Mouse (Mus musculus) hindbrain, embryonic 16.5 days (tissue): Measurements from ENCODE around the gene Smarcb1. TPM values are rescaled to one million over a fixed set of nuclear protein-coding genes. Genes with fewer than 3 reads are reported as not detected.

Experiments
- ATAC-seq: fragments of 200-750 bp; cut with Nextera tagmentation; 2 replicates; pipeline ENCODE4 v1.8.0; 2017; ENCODE audit warnings: moderate TSS enrichment, moderate library complexity
- H3K27ac ChIP-seq: fragments of 300-500 bp; sonication (generic); 2 replicates; pipeline ENCODE4 v1.5.1; 2014; ENCODE audit warnings: low read depth, mild to moderate bottlenecking, control low read depth, low read length, moderate library complexity
- H3K27me3 ChIP-seq: fragments of 300-500 bp; sonication (generic); replicated peaks from 2 replicates; pipeline ENCODE4 v1.6.1; 2014; ENCODE audit warnings: low read length; ENCODE audit not compliant: control insufficient read depth, insufficient read depth
- H3K36me3 ChIP-seq: fragments of 300-500 bp; sonication (generic); 2 replicates; pipeline ENCODE4 v1.6.1; 2014; ENCODE audit warnings: mild to moderate bottlenecking, low read length, moderate library complexity, mixed read lengths; ENCODE audit not compliant: control insufficient read depth, insufficient read depth
- H3K4me1 ChIP-seq: fragments of 300-500 bp; sonication (generic); 2 replicates; pipeline ENCODE4 v1.6.1; 2014; ENCODE audit warnings: low read depth, low read length; ENCODE audit not compliant: control insufficient read depth, insufficient read depth
- H3K4me2 ChIP-seq: fragments of 300-500 bp; sonication (generic); 2 replicates; pipeline ENCODE4 v1.6.1; 2014; ENCODE audit warnings: mild to moderate bottlenecking, low read length, control low read depth, moderate library complexity
- H3K4me3 ChIP-seq: fragments of 300-500 bp; sonication (generic); 2 replicates; pipeline ENCODE4 v1.5.1; 2014; ENCODE audit warnings: mild to moderate bottlenecking, low read length, control low read depth, moderate library complexity
- H3K9ac ChIP-seq: fragments of 300-500 bp; sonication (generic); 2 replicates; pipeline ENCODE4 v1.6.1; 2014; ENCODE audit warnings: low read depth, mild to moderate bottlenecking, control low read depth, low read length, moderate library complexity
- H3K9me3 ChIP-seq: fragments of 300-500 bp; sonication (generic); 2 replicates; pipeline ENCODE4 v1.6.1; 2014; ENCODE audit warnings: mild to moderate bottlenecking, low read length, moderate library complexity; ENCODE audit not compliant: control insufficient read depth
- WGBS: fragments of 180-500 bp; shearing (Covaris S2); extraction: QIAGEN DNeasy Blood & Tissue Kit; methylation state at CpG from one replicate; pipeline ENCODE4 v1.1.7; 2014; 5-methylcytosine and 5-hydroxymethylcytosine counted together
- polyA plus RNA-seq: library from polyadenylated mRNA; unstranded; fragments of >200 nt; fragmentation: Nextera tagmentation; extraction: Ambion mirVana; gene quantifications from 2 replicates; pipeline ENCODE4 v1.2.1, GENCODE M21; 2015

Gene Smarcb1
- polyA plus RNA-seq, 1 experiment from 2014 or later: 252 TPM

GRCm38 (mm10) chr10:75935680-75936541, 14.5 kb upstream of the Smarcb1 start, which contains the start of gene Mmp11:
Mmp11 (minus strand) TSS chr10:75936496.
- peak within 1 kb of the TSS; percentile 36 for H3K27ac ChIP-seq
- peak within 1 kb of the TSS; percentile 68 for H3K9ac ChIP-seq
- no peaks in the 10 kb centered on the region for H3K9me3 ChIP-seq
- no peaks in the 10 kb centered on the region for H3K36me3 ChIP-seq
- H3K4me1 ChIP-seq: peaks cover 24% of the 10 kb centered on the region
- peak within 1 kb of the TSS; percentile 74 for H3K4me2 ChIP-seq
- no peaks in the 10 kb centered on the region for H3K27me3 ChIP-seq
- H3K4me3 ChIP-seq: peak within 1 kb of the TSS; percentile 57
- 1% methylated on average over 47 of the region's 51 CpGs for WGBS
- peak; percentile 74 for ATAC-seq

- Histone ChIP-seq H3K27me3 (no peaks in the 10 kb centered on the region), H3K4me2 (peak overlapping the region; percentile 74), H3K4me1 (peaks cover 24% of the 10 kb centered on the region), H3K36me3 (no peaks in the 10 kb centered on the region), H3K4me3 (no peak overlapping the region), H3K9ac (no peak overlapping the region), H3K27ac (no peak overlapping the region), H3K9me3 (no peaks in the 10 kb centered on the region)
- 83% methylated on average over 1 of the region's 1 CpGs for WGBS
- no peak for ATAC-seq
Observed at GRCm38 (mm10) chr10:75934991-75935390, 13.6 kb upstream of the Smarcb1 start.

- Histone ChIP-seq H3K9ac (peak within 1 kb of the TSS; percentile 78), H3K36me3 (no peaks in the 10 kb centered on the region), H3K4me2 (peak within 1 kb of the TSS; percentile 95), H3K4me1 (peaks cover 24% of the 10 kb centered on the region), H3K27ac (peak within 1 kb of the TSS; percentile 26; the same call in 1 of the 2 replicates), H3K4me3 (peak within 1 kb of the TSS; percentile 51), H3K27me3 (no peaks in the 10 kb centered on the region), H3K9me3 (no peaks in the 10 kb centered on the region)
- WGBS: 28% methylated on average over 6 of the region's 6 CpGs
- no peak for ATAC-seq
Observed at GRCm38 (mm10) chr10:75932891-75933290, 11.5 kb upstream of the Smarcb1 start, which contains the start of gene Chchd10. Chchd10 (plus strand) TSS chr10:75933130.

- Histone ChIP-seq H3K27ac (peak overlapping the region; percentile 26; the same call in 1 of the 2 replicates), H3K27me3 (no peaks in the 10 kb centered on the region), H3K4me2 (peak overlapping the region; percentile 95), H3K9me3 (no peaks in the 10 kb centered on the region), H3K9ac (peak overlapping the region; percentile 78), H3K4me1 (peaks cover 22% of the 10 kb centered on the region), H3K36me3 (no peaks in the 10 kb centered on the region), H3K4me3 (peak overlapping the region; percentile 51)
- ATAC-seq: peak; percentile 38
- under 1% methylated on average over 39 of the region's 44 CpGs for WGBS
Observed at GRCm38 (mm10) chr10:75932081-75932678, 10.8 kb upstream of the Smarcb1 start.

GRCm38 (mm10) chr10:75931311-75931710, 9.9 kb upstream of the Smarcb1 start:
- no peak overlapping the region for H3K27ac ChIP-seq
- no peaks in the 10 kb centered on the region for H3K9me3 ChIP-seq
- no peak for ATAC-seq
- WGBS: 27% methylated on average over 7 of the region's 7 CpGs
- H3K9ac ChIP-seq: peak overlapping the region; percentile 48
- no peaks in the 10 kb centered on the region for H3K27me3 ChIP-seq
- peak overlapping the region; percentile 51 for H3K4me3 ChIP-seq
- H3K36me3 ChIP-seq: no peaks in the 10 kb centered on the region
- peaks cover 18% of the 10 kb centered on the region for H3K4me1 ChIP-seq
- peak overlapping the region; percentile 95 for H3K4me2 ChIP-seq

GRCm38 (mm10) chr10:75930304-75930703, 8.9 kb upstream of the Smarcb1 start:
- no peak for ATAC-seq
- no peak overlapping the region for H3K27ac ChIP-seq
- peaks cover 18% of the 10 kb centered on the region for H3K4me1 ChIP-seq
- H3K4me3 ChIP-seq: no peak overlapping the region
- H3K9me3 ChIP-seq: no peaks in the 10 kb centered on the region
- H3K36me3 ChIP-seq: no peaks in the 10 kb centered on the region
- H3K4me2 ChIP-seq: no peak overlapping the region
- H3K27me3 ChIP-seq: no peaks in the 10 kb centered on the region
- no peak overlapping the region for H3K9ac ChIP-seq
- WGBS: 37% methylated on average over 6 of the region's 6 CpGs

- H3K9me3 ChIP-seq: no peaks in the 10 kb centered on the region
- no peak overlapping the region for H3K4me2 ChIP-seq
- no peaks in the 10 kb centered on the region for H3K36me3 ChIP-seq
- no peak for ATAC-seq
- peaks cover 14% of the 10 kb centered on the region for H3K4me1 ChIP-seq
- WGBS: 73% methylated on average over 13 of the region's 13 CpGs
- no peaks in the 10 kb centered on the region for H3K27me3 ChIP-seq
- H3K9ac ChIP-seq: no peak overlapping the region
- H3K4me3 ChIP-seq: no peak overlapping the region
- no peak overlapping the region for H3K27ac ChIP-seq
Observed at GRCm38 (mm10) chr10:75926396-75926795, 5.0 kb upstream of the Smarcb1 start.

GRCm38 (mm10) chr10:75924324-75924723, 2.9 kb upstream of the Smarcb1 start:
- no peak overlapping the region for H3K27ac ChIP-seq
- no peaks in the 10 kb centered on the region for H3K27me3 ChIP-seq
- H3K4me3 ChIP-seq: no peak overlapping the region
- no peak overlapping the region for H3K9ac ChIP-seq
- WGBS: 59% methylated on average over 2 of the region's 2 CpGs
- H3K9me3 ChIP-seq: no peaks in the 10 kb centered on the region
- ATAC-seq: no peak
- H3K36me3 ChIP-seq: no peaks in the 10 kb centered on the region
- no peak overlapping the region for H3K4me2 ChIP-seq
- H3K4me1 ChIP-seq: peaks cover 18% of the 10 kb centered on the region
